Mouse (Mus musculus): ENCODE data around the gene Tmem54. TPM values are rescaled to one million over a fixed set of nuclear protein-coding genes. Genes with fewer than 3 reads are reported as not detected.

Tmem54 gene
- polyA plus RNA-seq, 1 experiment from 2014 or later: 0.16 TPM

- 93% methylated on average over 5 of the region's 5 CpGs for WGBS
- Histone ChIP-seq H3K4me3 (ENCODE audit: low read length) (no peak overlapping the region), H3K27ac (ENCODE audit: low read depth, low read length) (no peak overlapping the region), H3K27me3 (replicated peaks; ENCODE audit: control insufficient read depth, insufficient read depth, low read length) (no peaks in the 10 kb centered on the region), H3K4me1 (ENCODE audit: control insufficient read depth, insufficient read depth, low read depth, low read length) (no peaks in the 10 kb centered on the region), H3K9ac (ENCODE audit: low read depth, low read length) (no peak overlapping the region), H3K4me2 (ENCODE audit: low read length) (no peak overlapping the region), H3K36me3 (ENCODE audit: control insufficient read depth, insufficient read depth, low read length) (peaks cover 13% of the 10 kb centered on the region), H3K9me3 (ENCODE audit: control insufficient read depth, low read length) (no peaks in the 10 kb centered on the region)
- ATAC-seq: no peak
These were observed 52.2 kb downstream of the Tmem54 start for GRCm38 (mm10) chr4:129157541-129157940.

DNA sequence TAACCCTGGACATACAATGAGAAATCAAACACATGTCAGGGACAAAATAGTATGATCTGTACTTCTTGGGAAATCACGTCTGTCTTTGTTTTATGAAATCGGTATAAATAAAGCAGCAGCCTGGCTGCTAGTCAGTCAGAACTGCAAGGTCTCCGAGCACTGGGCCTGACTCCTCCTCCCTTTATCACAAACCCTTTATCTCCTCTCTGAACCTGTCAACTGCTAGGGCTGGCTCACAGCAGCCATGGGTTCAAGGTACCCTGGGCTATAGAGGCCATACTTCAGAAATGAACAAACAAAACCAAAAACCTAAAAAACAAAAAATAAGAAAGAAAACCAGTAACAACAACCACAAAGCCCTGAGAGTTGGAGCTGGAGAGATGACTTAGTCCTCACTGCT, 53.2 kb downstream of the Tmem54 start:
- H3K27ac ChIP-seq (ENCODE audit: low read depth, low read length): no peak overlapping the region
- peaks cover 10% of the 10 kb centered on the region; the same call in 1 of the 2 replicates for H3K36me3 ChIP-seq (ENCODE audit: control insufficient read depth, insufficient read depth, low read length)
- no peak overlapping the region for H3K9ac ChIP-seq (ENCODE audit: low read depth, low read length)
- no peak for ATAC-seq
- H3K9me3 ChIP-seq (ENCODE audit: control insufficient read depth, low read length): no peaks in the 10 kb centered on the region
- H3K27me3 ChIP-seq (replicated peaks; ENCODE audit: control insufficient read depth, insufficient read depth, low read length): no peaks in the 10 kb centered on the region
- 74% methylated on average over 3 of the region's 3 CpGs for whole genome bisulfite sequencing
- H3K4me3 ChIP-seq (ENCODE audit: low read length): no peak overlapping the region
- H3K4me1 ChIP-seq (ENCODE audit: control insufficient read depth, insufficient read depth, low read depth, low read length): no peaks in the 10 kb centered on the region
- H3K4me2 ChIP-seq (ENCODE audit: low read length): no peak overlapping the region

DNA sequence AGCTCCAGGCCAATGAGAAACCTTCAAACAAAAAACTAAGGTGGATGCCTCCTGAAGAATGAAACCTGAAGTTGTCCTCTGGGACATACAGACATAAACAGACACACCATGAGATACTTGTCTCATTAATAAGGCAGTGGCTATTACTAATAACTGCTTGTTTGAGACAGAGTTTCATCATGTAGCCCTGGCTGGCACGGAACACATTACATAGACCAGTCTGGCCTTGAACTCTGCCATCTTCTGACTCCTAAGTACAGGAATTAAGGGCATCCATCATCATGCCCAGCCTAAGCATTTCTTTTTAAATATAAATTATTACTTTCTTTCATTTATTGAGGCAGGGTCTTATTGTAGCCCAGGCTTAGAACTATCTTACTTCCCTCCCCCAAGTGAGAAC, 55.7 kb downstream of the Tmem54 start:
- H3K4me1 ChIP-seq (ENCODE audit: control insufficient read depth, insufficient read depth, low read depth, low read length): no peaks in the 10 kb centered on the region
- no peak overlapping the region for H3K9ac ChIP-seq (ENCODE audit: low read depth, low read length)
- peaks cover 10% of the 10 kb centered on the region; the same call in 1 of the 2 replicates for H3K36me3 ChIP-seq (ENCODE audit: control insufficient read depth, insufficient read depth, low read length)

More for the DNA sequence above, 55.7 kb downstream of the Tmem54 start:
- Histone ChIP-seq H3K27me3 (replicated peaks; ENCODE audit: control insufficient read depth, insufficient read depth, low read length) (no peaks in the 10 kb centered on the region), H3K4me3 (ENCODE audit: low read length) (no peak overlapping the region), H3K9me3 (ENCODE audit: control insufficient read depth, low read length) (no peaks in the 10 kb centered on the region), H3K4me2 (ENCODE audit: low read length) (no peak overlapping the region), H3K27ac (ENCODE audit: low read depth, low read length) (no peak overlapping the region)
- 88% methylated on average over 1 of the region's 1 CpGs for WGBS
- no peak for ATAC-seq

Other genes starting within 250 kb of the Tmem54 start
- gene Trim62, start 222.0 kb upstream of the Tmem54 start, polyA plus RNA-seq (2015; fragmentation: Nextera tagmentation; extraction: Ambion mirVana): 23.8 and 25.1 TPM in 2 replicates
- 23.0 and 23.3 TPM in 2 replicates for gene Azin2, start 143.1 kb upstream of the Tmem54 start, polyA plus RNA-seq (2015; fragmentation: Nextera tagmentation; extraction: Ambion mirVana)
- 86.5 and 88.6 TPM in 2 replicates for gene Ak2, start 113.6 kb upstream of the Tmem54 start, polyA plus RNA-seq (2015; fragmentation: Nextera tagmentation; extraction: Ambion mirVana)
- 30.8 and 31.6 TPM in 2 replicates for gene Rnf19b, start 47.3 kb upstream of the Tmem54 start, polyA plus RNA-seq (2015; fragmentation: Nextera tagmentation; extraction: Ambion mirVana)
- gene Hpca, start 16.5 kb downstream of the Tmem54 start, polyA plus RNA-seq (2015; fragmentation: Nextera tagmentation; extraction: Ambion mirVana): 168 and 199 TPM in 2 replicates
- 10.7 and 11.6 TPM in 2 replicates for gene Fndc5, start 31.5 kb downstream of the Tmem54 start, polyA plus RNA-seq (2015; fragmentation: Nextera tagmentation; extraction: Ambion mirVana)
- 19.1 and 21.6 TPM in 2 replicates for gene S100pbp, start 84.2 kb downstream of the Tmem54 start, polyA plus RNA-seq (2015; fragmentation: Nextera tagmentation; extraction: Ambion mirVana)
- gene Yars, start 84.2 kb downstream of the Tmem54 start, polyA plus RNA-seq (2015; fragmentation: Nextera tagmentation; extraction: Ambion mirVana): 108 and 112 TPM in 2 replicates
- 7.0 and 10.8 TPM in 2 replicates for gene C77080, start 155.9 kb downstream of the Tmem54 start, polyA plus RNA-seq (2015; fragmentation: Nextera tagmentation; extraction: Ambion mirVana)
- 1.7 and 1.9 TPM in 2 replicates for gene Sync, start 182.1 kb downstream of the Tmem54 start, polyA plus RNA-seq (2015; fragmentation: Nextera tagmentation; extraction: Ambion mirVana)
- 238 and 242 TPM in 2 replicates for gene Rbbp4, start 229.8 kb downstream of the Tmem54 start, polyA plus RNA-seq (2015; fragmentation: Nextera tagmentation; extraction: Ambion mirVana)
- gene Zbtb8os, start 230.1 kb downstream of the Tmem54 start, polyA plus RNA-seq (2015; fragmentation: Nextera tagmentation; extraction: Ambion mirVana): 15.1 and 21.3 TPM in 2 replicates

Data from hindbrain, embryonic 16.5 days (tissue).